Mouse (Mus musculus) heart, adult 8-10 months (tissue): ENCODE data around the gene Cdkn2d. TPM values are rescaled to one million over a fixed set of nuclear protein-coding genes. Genes with fewer than 3 reads are reported as not detected.

Source experiments
- DNase-seq: peaks from one replicate; pipeline ENCODE4 v3.0.0; 2022; ENCODE audit warnings: low spot score
- total RNA-seq, 4 experiments: library from RNA; stranded (reverse); gene quantifications; 2 replicates each; pipeline ENCODE4 v1.2.4; 2022

Cdkn2d gene
- total RNA-seq, 4 experiments from 2014 or later: 15.1 to 17.7 (median 16.7) TPM

DNA sequence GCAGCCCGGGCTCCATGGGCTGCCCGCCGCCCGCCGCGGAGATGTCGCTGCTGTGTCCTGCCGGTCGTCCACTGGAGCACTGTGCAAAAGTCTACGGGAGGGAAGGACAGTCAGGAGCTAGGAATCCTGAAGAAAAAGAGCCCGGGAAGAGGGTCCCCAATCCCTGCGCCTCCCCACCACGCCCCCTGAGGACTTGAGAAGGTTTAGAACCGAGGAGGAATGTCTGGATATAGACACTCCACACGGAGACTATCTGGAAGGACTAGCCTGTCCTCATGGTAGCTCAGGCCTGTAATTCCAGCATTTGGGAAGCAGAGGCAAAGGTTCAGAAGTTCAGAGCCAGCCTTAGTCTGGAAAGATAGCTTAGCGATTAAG, 46.1 kb downstream of the Cdkn2d start:
- DNase-seq: no peak

DNA sequence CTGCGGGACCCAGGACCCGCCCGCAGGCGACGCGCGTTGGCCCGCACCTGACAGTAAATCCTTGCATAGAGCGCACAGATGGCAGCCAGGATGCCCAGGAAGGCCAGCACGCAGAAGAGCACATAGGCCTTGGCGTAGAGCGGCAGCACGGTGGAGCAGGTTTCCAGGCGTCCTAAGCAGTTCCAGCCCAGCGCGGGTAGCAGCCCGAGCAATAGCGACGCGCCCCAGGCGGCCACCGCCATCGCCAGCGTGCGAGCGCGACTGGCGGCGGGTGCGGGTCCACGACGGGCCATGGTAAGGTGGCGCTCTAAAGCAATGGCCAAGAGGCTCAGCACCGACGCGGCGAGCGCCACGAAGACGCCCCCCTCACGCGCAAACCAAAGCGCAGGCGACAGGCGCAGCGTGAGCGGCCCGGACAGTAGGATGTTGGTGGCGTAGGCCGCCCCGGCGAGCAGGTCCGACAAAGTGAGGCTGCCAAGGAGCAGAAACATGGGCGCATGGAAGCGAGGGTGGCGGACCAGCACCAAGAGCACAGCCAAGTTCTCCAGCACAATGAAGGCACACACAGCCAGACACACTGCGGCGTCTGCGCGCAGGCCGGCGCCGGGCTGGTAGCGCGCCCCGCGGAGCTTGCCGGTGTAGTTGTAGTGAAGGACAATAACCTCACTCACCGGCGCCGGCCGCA, 46.6 kb downstream of the Cdkn2d start:
- no peak for DNase-seq

DNA sequence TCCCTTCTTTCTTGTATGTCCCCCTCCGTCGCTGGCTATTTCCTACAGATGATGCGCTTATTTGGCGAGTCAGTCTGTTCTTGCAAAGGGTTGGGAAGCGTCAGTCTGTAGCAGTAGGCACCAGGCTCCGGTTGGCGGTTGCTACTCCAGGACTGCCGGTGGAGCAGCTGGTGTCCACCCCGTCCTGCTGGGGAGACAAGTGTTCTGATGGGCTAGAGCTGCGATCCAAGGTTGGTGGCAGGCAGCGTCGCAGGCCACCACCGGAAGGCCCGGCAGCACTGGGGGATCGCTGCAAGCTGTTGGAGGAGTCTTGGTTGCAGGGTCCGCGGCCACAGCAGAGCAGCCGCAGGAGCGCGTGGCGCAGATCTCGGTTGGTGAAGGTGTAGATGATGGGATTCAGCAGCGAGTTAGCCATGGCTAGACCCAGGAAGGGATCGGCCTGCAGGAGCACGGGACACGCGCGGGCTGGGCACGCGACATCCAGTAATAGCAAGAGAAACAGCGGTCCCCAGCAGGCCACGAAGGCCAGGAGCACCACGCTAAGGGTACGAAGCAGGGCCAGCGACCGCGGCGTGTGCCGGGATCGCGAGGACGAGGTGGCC, 47.3 kb downstream of the Cdkn2d start:
- no peak for DNase-seq

DNA sequence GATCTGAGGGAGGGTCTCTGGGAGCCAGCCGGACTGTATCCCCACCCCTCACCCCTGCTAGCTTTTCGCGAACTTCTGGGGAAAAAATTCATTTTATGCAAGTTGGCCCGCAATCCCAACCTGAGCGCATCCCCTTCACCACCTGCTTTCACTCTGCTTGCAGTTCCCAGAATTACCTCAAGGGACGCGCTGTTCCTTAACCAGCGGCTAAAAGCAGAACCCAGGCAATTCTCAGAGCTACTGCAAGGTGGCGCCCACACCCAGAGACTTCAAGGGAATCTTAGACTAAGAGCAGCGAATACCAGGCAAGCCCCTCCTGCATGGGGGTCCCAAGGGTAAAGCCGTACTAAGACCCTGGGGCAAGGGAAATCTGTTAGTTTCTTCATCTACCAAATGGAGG, 49.9 kb downstream of the Cdkn2d start:
- DNase-seq: peak; percentile 82

DNA sequence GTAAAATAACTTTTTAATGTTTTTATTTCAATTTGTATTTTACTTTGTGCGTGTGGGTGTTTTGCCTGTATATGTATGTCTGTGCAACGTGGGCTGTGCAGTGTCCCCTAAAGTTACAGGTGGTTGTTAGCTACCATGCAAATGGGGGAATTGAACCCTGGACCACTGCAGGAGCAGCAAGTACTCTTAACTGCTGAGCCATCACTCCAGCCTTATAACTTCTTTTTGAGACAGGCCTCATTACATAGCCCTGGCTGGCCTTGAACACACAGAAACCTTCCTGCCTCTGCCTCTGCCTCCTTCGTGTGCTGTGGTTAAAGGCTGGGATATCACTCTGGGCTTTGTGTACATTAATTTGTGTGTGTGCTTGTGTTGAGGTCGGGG, 51.8 kb downstream of the Cdkn2d start:
- DNase-seq: no peak

DNA sequence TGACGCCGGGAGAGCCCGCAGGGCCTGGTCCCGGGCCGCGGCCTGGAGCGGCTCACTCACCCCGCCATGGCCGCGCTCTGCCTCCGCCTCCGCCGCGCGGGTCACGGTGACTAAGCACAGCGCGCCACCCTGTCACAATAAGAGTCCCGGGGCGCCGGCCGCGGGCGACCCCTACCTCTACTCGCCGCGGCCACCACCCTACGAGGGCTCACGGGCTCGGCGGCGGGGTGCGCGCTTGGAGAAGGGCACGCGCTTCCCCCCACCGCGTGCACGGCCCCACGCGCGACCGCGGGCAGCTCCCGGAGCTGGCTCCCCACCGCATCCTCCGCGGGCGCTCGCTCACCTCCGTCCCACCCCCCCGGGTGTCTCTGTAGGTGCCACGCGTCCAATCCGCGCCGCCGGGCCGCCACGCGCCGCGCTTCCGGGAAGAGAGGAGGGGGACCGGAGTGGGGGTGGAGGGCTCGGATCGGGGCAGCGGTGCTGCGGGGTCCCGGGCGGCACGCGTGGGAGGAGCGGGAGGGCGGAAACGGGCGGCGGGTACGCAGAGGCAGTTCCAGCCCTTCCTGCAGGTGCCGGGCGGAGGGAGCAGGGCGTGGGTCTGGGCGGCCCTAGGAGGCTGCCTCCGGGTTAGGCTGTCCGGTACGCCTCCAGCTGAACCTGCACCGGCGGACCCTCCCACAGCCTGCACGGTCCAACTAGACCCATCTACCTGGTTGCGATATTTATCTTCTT, 52.3 kb downstream of the Cdkn2d start, which contains the start of gene Keap1:
TSS of gene Keap1 (minus strand) at position 629 of the 732 bp plus-strand sequence.
- DNase-seq: peak; percentile 81

Other genes starting within 250 kb of the Cdkn2d start
- gene Zglp1, start 224.3 kb downstream of the Cdkn2d start, total RNA-seq: not detected
- under 1 TPM in 1 of 4 experiments, not detected in 3; 0.38 TPM for gene Gm49373, start 218.3 kb downstream of the Cdkn2d start, total RNA-seq
- gene Fdx1l, start 217.8 kb downstream of the Cdkn2d start, total RNA-seq: 10 to 100 TPM; 36.4 to 53.0 (median 41.0) TPM
- 1 to 10 TPM in 1 of 4 experiments, under 1 TPM in 3; 0.26 to 1.6 (median 0.36) TPM for gene Gm38431, start 199.4 kb downstream of the Cdkn2d start, total RNA-seq
- 10 to 100 TPM; 25.7 to 26.2 (median 26.0) TPM for gene Raver1, start 199.4 kb downstream of the Cdkn2d start, total RNA-seq
- gene Tyk2, start 160.2 kb downstream of the Cdkn2d start, total RNA-seq: 1 to 10 TPM; 8.6 to 9.1 (median 8.7) TPM
- 100 to 1,000 TPM; 138 to 170 (median 157) TPM for gene Cdc37, start 141.4 kb downstream of the Cdkn2d start, total RNA-seq
- gene Pde4a, start 125.7 kb downstream of the Cdkn2d start, total RNA-seq: 10 to 100 TPM; 48.5 to 75.4 (median 62.1) TPM
- 10 to 100 TPM; 43.6 to 52.1 (median 45.5) TPM for gene Keap1, start 52.0 kb downstream of the Cdkn2d start, total RNA-seq
- 1 to 10 TPM; 1.6 to 1.9 (median 1.8) TPM for gene S1pr5, start 43.0 kb downstream of the Cdkn2d start, total RNA-seq
- 100 to 1,000 TPM in 1 of 4 experiments, 10 to 100 TPM in 3; 87.0 to 105 (median 93.5) TPM for gene Atg4d, start 26.1 kb downstream of the Cdkn2d start, total RNA-seq
- gene Kri1, start 3.4 kb downstream of the Cdkn2d start, total RNA-seq: 10 to 100 TPM; 16.2 to 18.3 (median 17.3) TPM
- gene Ap1m2, start 20.9 kb upstream of the Cdkn2d start, total RNA-seq: not detected
- 100 to 1,000 TPM in 1 of 4 experiments, 10 to 100 TPM in 3; 90.2 to 124 (median 94.3) TPM for gene Slc44a2, start 29.3 kb upstream of the Cdkn2d start, total RNA-seq
- gene Ilf3, start 76.5 kb upstream of the Cdkn2d start, total RNA-seq: 10 to 100 TPM; 28.2 to 31.4 (median 29.8) TPM
- gene Qtrt1, start 120.4 kb upstream of the Cdkn2d start, total RNA-seq: 1 to 10 TPM; 7.4 to 9.3 (median 8.9) TPM
- 10 to 100 TPM; 60.3 to 71.0 (median 61.2) TPM for gene Dnm2, start 133.5 kb upstream of the Cdkn2d start, total RNA-seq
- gene Tmed1, start 218.8 kb upstream of the Cdkn2d start, total RNA-seq: 10 to 100 TPM; 46.5 to 51.3 (median 48.9) TPM
- 1 to 10 TPM in 1 of 4 experiments, under 1 TPM in 3; 0.37 to 2.2 (median 0.63) TPM for gene AB124611, start 234.8 kb upstream of the Cdkn2d start, total RNA-seq